Mouse (Mus musculus): Measurements from ENCODE around the gene Elane.

GRCm38 (mm10) chr10:79874290-79874862 is 11.7 kb upstream of the Elane start, which contains the start of the genes Prtn3 and Plppr3:
- no peak for TF ChIP-seq CTCF (conservative IDR thresholded peaks at IDR 0.05; ENCODE audit: insufficient read depth, insufficient read length, low read depth, low read length)
- TF ChIP-seq POLR2A (IDR thresholded peaks at IDR 0.05; ENCODE audit: low read depth, low read length): no peak

All from kidney, adult 2 months (tissue).